Mouse (Mus musculus) central nervous system, embryonic 11.5 days (tissue): ENCODE measurements around the gene Arhgap33. TPM values are rescaled to one million over a fixed set of nuclear protein-coding genes. Genes with fewer than 3 reads are reported as not detected.

Source experiments
- polyA plus RNA-seq: library from polyadenylated mRNA; depleted of rRNA; stranded (reverse); fragments of >200 nt; gene quantifications from 2 replicates; pipeline ENCODE4 v1.2.3, GENCODE M21; 2012; rRNA removed

Gene Arhgap33
- polyA plus RNA-seq, result 102 and 119 TPM in 2 replicates

GRCm38 (mm10) chr7:30534633-30535577 lies at the start of gene Arhgap33:
Gene Arhgap33, minus strand, starts transcription at chr7:30535060.

GRCm38 (mm10) chr7:30564970-30565571 lies 30.2 kb upstream of the Arhgap33 start, which contains the start of gene Igflr1:
Gene Igflr1, plus strand, starts transcription at chr7:30565427.

GRCm38 (mm10) chr7:30563117-30563905 lies 28.5 kb upstream of the Arhgap33 start, which contains the start of the genes U2af1l4, Gm49396 and Psenen:
Gene U2af1l4, plus strand, starts transcription at chr7:30563301.
Gene Gm49396, plus strand, starts transcription at chr7:30563344.
Gene Psenen, minus strand, starts transcription at chr7:30563627.

GRCm38 (mm10) chr7:30559443-30559954 lies 24.6 kb upstream of the Arhgap33 start, which contains the start of gene Lin37:
Gene Lin37, minus strand, starts transcription at chr7:30559838.

GRCm38 (mm10) chr7:30552102-30553020 lies 17.5 kb upstream of the Arhgap33 start, which contains the start of the genes Hspb6 and Proser3:
Gene Hspb6, plus strand, starts transcription at chr7:30552178.
Gene Proser3, minus strand, starts transcription at chr7:30552299.

GRCm38 (mm10) chr7:30493401-30493931 lies 41.4 kb downstream of the Arhgap33 start, which contains the start of gene Prodh2:
Gene Prodh2, plus strand, starts transcription at chr7:30493622.

Other genes with a start within 250 kb of the Arhgap33 start
- 115 and 137 TPM in 2 replicates for gene Clip3, start 243.3 kb downstream of the Arhgap33 start, polyA plus RNA-seq
- gene Alkbh6, start 226.3 kb downstream of the Arhgap33 start, polyA plus RNA-seq, result 61.7 and 90.9 TPM in 2 replicates
- gene Syne4, start 220.3 kb downstream of the Arhgap33 start, polyA plus RNA-seq, result 42.4 and 63.7 TPM in 2 replicates
- gene E130208F15Rik, start 213.3 kb downstream of the Arhgap33 start, polyA plus RNA-seq, result 0.65 and 0.78 TPM in 2 replicates
- gene Sdhaf1, start 211.2 kb downstream of the Arhgap33 start, polyA plus RNA-seq, result 19.6 and 19.7 TPM in 2 replicates
- gene Lrfn3, start 172.3 kb downstream of the Arhgap33 start, polyA plus RNA-seq, result 7.0 and 10.9 TPM in 2 replicates
- gene Tyrobp, start 121.3 kb downstream of the Arhgap33 start, polyA plus RNA-seq, result 17.2 and 25.2 TPM in 2 replicates
- gene Hcst, start 115.2 kb downstream of the Arhgap33 start, polyA plus RNA-seq, result 0.16 and 0.40 TPM in 2 replicates
- 1.8 and 2.1 TPM in 2 replicates for gene Nfkbid, start 113.3 kb downstream of the Arhgap33 start, polyA plus RNA-seq
- gene Aplp1, start 89.5 kb downstream of the Arhgap33 start, polyA plus RNA-seq, result 102 and 109 TPM in 2 replicates
- gene Kirrel2, start 77.4 kb downstream of the Arhgap33 start, polyA plus RNA-seq, result 3.6 and 3.9 TPM in 2 replicates
- 3.7 and 4.4 TPM in 2 replicates for gene Nphs1, start 76.7 kb downstream of the Arhgap33 start, polyA plus RNA-seq
- gene Prodh2, start 41.4 kb downstream of the Arhgap33 start, polyA plus RNA-seq, result 0.82 and 3.3 TPM in 2 replicates
- gene Hspb6, start 17.1 kb upstream of the Arhgap33 start, polyA plus RNA-seq, result 6.4 and 6.8 TPM in 2 replicates
- 22.3 and 28.9 TPM in 2 replicates for gene Proser3, start 17.2 kb upstream of the Arhgap33 start, polyA plus RNA-seq
- gene Lin37, start 24.8 kb upstream of the Arhgap33 start, polyA plus RNA-seq, result 35.8 and 38.5 TPM in 2 replicates
- 57.5 and 77.8 TPM in 2 replicates for gene U2af1l4, start 28.2 kb upstream of the Arhgap33 start, polyA plus RNA-seq
- gene Gm49396, start 28.3 kb upstream of the Arhgap33 start, polyA plus RNA-seq, result 5.6 and 6.0 TPM in 2 replicates
- gene Psenen, start 28.6 kb upstream of the Arhgap33 start, polyA plus RNA-seq, result 98.4 and 114 TPM in 2 replicates
- gene Igflr1, start 30.4 kb upstream of the Arhgap33 start, polyA plus RNA-seq, result 5.5 and 9.1 TPM in 2 replicates
- gene Kmt2b, start 53.7 kb upstream of the Arhgap33 start, polyA plus RNA-seq, result 55.4 and 66.3 TPM in 2 replicates
- gene Zbtb32, start 63.8 kb upstream of the Arhgap33 start, polyA plus RNA-seq, result 0.20 and 0.45 TPM in 2 replicates
- 1.9 and 4.0 TPM in 2 replicates for gene Upk1a, start 77.8 kb upstream of the Arhgap33 start, polyA plus RNA-seq
- gene Cox6b1, start 91.1 kb upstream of the Arhgap33 start, polyA plus RNA-seq, result 789 and 842 TPM in 2 replicates
- gene Etv2, start 100.8 kb upstream of the Arhgap33 start, polyA plus RNA-seq, result 0.07 and 0.18 TPM in 2 replicates
- 68.3 and 129 TPM in 2 replicates for gene Rbm42, start 115.3 kb upstream of the Arhgap33 start, polyA plus RNA-seq
- 50.6 and 72.4 TPM in 2 replicates for gene Haus5, start 129.9 kb upstream of the Arhgap33 start, polyA plus RNA-seq
- gene Pmis2, start 136.5 kb upstream of the Arhgap33 start, polyA plus RNA-seq, result not detected in 2 replicates
- not detected in 2 replicates for gene 2200002J24Rik, start 163.9 kb upstream of the Arhgap33 start, polyA plus RNA-seq
- gene Atp4a, start 177.1 kb upstream of the Arhgap33 start, polyA plus RNA-seq, result 0.70 and 1.3 TPM in 2 replicates
- 66.3 and 120 TPM in 2 replicates for gene Tmem147, start 194.5 kb upstream of the Arhgap33 start, polyA plus RNA-seq
- gene Gapdhs, start 208.6 kb upstream of the Arhgap33 start, polyA plus RNA-seq, result 0.16 TPM in 1 of 2 replicates, not detected in the other
- 5.4 and 6.3 TPM in 2 replicates for gene Sbsn, start 216.4 kb upstream of the Arhgap33 start, polyA plus RNA-seq
- 0.06 and 0.15 TPM in 2 replicates for gene Dmkn, start 228.7 kb upstream of the Arhgap33 start, polyA plus RNA-seq